Mouse (Mus musculus) E14TG2a.4 (cell line): ENCODE data around the gene Synj1.

Experiments used
- CTCF ChIP-seq: conservative IDR thresholded peaks from 2 replicates; pipeline ENCODE4 v1.5.1; 2014; ENCODE audit warnings: low read length
- NANOG ChIP-seq: IDR thresholded peaks from 2 replicates; pipeline ENCODE4 v1.6.1; 2014; ENCODE audit warnings: borderline replicate concordance, low read length, mixed read lengths
- POU5F1 ChIP-seq: IDR thresholded peaks from 2 replicates; pipeline ENCODE4 v1.6.1; 2014; ENCODE audit warnings: low read length, borderline replicate concordance

- TF ChIP-seq CTCF (no peak), POU5F1 (no peak), NANOG (no peak)
Observed at GRCm38 (mm10) chr16:91011021-91011683, at the start of gene Synj1.
